Mouse (Mus musculus) regulatory T cell (primary cell): ENCODE measurements around the gene Ddx28.
"Not testable (repeated sequence)": the region's sequence is repeated elsewhere in the genome, so short reads cannot be mapped to it uniquely, and the experiment has no call there.

Source experiments
- in situ Hi-C: fragments of 300-600 bp; cut with MboI, MseI; formaldehyde crosslinking; loops from one replicate; pipeline ENCODE4 v1.15.1; 2025; ENCODE audit warnings: high pct_unique_total_duplicates

Ddx28 gene

DNA sequence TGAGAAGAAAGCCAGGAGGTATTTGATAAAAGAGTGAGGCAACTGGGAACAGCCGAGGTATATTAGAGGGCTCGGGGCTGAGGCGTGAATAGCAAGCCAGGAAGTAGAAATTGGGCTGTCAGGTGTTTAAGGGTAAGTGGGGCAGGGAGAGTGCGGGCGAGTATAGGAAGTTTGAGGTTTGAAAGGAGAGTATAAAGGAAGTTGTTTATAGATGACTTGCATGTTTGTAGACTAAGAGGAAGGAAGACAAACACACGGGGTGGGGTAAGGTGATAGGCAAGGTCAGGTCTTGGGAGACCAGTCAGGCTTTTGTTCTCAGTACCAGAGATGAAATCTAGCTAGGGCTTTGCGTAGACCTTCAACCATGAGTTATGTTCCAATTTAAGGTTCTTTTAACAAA is 5.4 kb upstream of the Ddx28 start:
- in situ Hi-C loops, result no loop called here

- in situ Hi-C loops, result no loop called here
These were observed 4.6 kb upstream of the Ddx28 start for GRCm38 (mm10) chr8:106016284-106016683.

GRCm38 (mm10) chr8:106012203-106012602 is 521 bp upstream of the Ddx28 start:
- in situ Hi-C loops, result not testable (repeated sequence)

DNA sequence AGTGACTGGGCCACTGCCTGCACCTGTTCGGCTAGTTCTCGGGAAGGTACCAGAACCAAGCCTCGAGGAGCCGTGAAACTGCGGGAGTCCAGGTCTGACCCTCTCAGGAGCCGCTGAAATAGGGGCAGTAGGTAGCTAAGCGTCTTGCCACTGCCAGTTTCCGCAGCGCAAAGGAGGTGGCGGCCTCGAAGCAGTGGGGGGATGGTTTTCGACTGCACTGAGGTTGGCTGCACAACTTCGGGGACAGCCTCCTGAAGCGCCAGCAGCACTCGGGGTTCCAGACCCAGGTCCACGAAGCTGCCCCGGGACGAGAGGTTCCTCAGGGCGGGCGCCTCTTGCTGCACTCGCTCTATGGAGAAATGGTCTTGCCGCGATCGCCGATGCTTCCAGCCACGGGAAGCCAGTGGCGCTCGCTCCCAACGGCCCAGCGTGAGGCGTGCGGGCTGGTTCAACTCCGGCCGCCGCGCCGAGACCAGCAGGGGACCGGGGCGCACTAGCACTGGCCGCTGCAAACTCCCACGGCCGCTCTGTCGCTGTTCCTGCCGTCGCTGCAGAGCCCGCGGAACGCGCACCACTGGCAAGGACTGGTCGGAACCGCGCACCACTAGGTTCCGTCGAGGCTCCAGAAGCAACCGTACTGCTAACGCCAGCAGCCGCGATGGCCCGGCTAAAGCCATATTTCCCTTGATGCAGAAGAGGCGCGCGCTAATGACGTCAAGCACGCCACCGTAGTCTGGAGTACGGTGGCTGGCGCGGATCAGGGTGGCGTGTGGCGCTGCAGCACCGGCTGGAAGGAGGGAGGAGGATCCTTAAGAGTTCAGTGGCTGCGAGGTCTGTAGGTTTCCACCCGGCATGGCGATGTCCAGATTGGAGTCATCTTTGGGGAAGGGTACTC is 687 bp downstream of the Ddx28 start:
- in situ Hi-C loops, result no loop called here

GRCm38 (mm10) chr8:106007891-106008290 is 3.8 kb downstream of the Ddx28 start:
- in situ Hi-C loops, result not testable (repeated sequence)

GRCm38 (mm10) chr8:106007135-106007534 is 4.5 kb downstream of the Ddx28 start:
- in situ Hi-C loops, result no loop called here

DNA sequence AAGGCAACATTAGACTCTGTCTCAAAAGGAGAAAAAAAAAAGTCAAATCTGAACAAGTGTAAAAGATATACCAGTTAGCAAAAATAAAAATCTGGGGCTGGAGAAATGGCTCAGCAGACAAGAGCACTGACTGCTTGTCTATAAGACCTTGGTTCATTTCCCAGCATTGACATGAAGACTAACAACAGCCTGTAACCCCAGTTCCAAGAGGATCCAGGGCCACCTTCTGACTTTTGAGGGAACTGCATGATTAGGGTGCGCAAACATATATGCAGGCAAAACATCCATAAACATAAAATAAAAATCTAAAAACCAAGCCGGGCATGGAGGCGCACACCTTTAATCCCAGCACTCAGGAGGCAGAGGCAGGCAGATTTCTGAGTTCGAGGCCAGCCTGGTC is 5.3 kb downstream of the Ddx28 start:
- in situ Hi-C loops, result no loop called here

- in situ Hi-C loops, result no loop called here
These were observed 5.8 kb downstream of the Ddx28 start, which contains the start of gene Dpep2nb for GRCm38 (mm10) chr8:106005875-106006274. Dpep2nb (minus strand) TSS chr8:106005975.

DNA sequence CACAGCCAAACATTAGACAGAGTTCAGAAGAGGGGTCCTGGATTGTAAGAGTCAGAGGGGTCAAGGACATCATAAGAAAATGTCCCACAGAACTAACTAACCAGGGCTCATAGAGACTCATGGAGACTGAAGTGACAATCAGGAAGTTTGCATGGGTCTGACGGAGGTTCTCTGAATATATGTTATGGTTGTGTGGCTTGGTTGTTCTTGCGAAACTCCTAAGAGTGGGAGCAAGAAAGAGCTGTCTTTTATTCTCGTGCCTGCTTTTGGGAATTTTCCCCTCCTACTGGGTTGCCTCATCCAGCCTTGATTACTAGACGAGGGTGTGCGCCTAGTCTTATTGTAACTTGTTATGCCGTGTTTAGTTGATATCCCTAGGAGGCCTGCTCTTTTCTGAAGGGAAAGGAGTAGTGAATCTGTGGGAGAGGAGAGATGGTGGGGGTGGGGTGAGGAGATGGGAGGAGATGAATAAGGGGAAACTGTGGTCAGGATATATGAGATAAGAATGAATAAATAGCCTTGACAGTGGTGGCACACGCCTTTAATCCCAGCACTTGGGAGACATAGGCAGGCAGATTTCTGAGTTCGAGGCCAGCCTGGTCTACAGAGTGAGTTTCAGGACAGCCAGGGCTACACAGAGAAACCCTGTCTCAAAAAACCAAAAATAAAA is 7.0 kb downstream of the Ddx28 start:
- in situ Hi-C loops, result no loop called here

DNA sequence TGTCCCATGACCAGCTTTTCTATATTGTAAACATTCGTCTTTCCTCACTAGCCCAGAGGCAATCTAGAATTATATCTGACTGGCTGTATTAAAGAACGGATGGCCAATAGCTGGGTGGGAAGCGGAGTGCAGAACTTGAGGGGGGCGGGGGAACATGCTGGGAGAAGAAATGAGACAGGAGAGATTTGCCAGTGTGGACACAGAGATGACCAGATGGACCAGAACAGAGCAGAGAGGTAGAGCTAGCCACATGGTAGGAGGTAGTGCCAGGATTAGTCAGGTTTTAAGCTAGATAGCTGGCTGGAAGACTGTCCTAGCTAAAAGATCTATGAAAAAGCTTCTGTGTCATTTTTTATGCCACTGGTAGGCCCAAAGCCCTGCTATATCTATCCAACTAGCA is 9.8 kb downstream of the Ddx28 start:
- in situ Hi-C loops, result no loop called here

DNA sequence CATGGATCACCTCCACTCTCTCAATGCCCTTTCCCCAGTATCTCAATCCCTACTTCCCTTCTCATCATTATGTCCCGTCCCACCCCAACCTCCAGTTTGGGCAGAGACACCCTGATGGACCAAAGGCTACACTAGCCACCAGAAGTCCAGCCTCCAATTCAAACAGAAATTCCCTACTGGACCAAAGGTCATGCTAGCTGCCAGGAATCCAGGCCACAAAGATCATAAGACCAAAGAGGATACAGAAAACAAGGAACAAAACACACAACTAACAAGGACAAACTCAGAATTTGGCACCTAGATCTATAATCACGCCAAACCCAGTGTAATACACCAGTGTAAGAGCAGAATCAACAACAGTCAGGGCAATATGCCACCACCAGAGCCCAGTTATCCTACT is 12.7 kb downstream of the Ddx28 start:
- in situ Hi-C loops, result no loop called here

DNA sequence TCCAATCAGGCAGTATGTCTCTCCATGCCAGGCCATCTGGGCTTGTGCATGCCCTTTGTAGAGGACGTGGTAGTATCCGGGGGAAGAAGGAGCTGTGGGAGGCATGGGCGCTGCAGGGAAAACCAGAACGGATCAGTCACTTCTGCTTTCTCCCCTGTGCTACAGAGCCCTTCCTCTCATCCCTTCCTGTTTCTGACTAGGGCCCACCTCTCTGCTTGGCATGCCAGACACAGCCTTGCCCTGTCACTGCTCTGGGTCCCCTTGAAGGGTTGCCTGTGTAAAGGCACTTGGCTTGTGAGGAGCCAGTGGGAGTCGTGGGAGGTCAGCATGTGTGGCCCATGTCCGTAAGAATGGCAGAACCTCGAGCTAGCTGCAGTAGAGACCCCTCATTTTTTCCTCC is 15.3 kb downstream of the Ddx28 start:
- in situ Hi-C loops, result no loop called here

GRCm38 (mm10) chr8:105993226-105993625 is 18.5 kb downstream of the Ddx28 start:
- in situ Hi-C loops, result no loop called here

GRCm38 (mm10) chr8:105992499-105992898 is 19.2 kb downstream of the Ddx28 start:
- in situ Hi-C loops, result no loop called here

- in situ Hi-C loops, result no loop called here
These were observed 20.1 kb downstream of the Ddx28 start for GRCm38 (mm10) chr8:105991546-105991945.

DNA sequence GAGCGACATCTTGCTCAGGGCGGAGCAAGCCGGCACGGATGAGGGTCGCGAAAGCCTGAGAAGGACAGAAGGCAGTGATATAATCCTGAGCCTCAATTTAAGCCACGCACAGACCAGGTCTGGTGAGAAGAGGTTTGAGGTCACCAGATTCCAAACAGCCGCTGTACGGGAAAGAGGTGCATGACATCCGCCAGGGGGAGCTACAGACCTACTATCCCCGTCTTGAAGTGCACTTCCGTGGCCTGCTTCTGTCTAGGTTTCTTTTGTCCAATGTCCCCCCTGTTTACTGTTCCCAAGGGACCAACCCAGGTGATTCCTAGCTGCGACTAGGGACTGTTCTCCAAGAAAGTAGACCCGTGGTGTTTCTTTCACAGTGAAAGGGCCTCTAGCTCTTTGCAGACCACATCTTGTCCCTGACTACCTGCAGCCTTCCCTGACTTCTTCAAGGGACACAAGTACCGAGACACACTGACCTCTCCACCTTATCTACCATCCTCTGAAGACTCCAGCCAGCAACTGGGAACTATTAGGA is 20.8 kb downstream of the Ddx28 start, which contains the start of gene Dus2:
TSS of gene Dus2 (plus strand) at position 482 of the 532 bp plus-strand sequence.
- in situ Hi-C loops, result no loop called here

DNA sequence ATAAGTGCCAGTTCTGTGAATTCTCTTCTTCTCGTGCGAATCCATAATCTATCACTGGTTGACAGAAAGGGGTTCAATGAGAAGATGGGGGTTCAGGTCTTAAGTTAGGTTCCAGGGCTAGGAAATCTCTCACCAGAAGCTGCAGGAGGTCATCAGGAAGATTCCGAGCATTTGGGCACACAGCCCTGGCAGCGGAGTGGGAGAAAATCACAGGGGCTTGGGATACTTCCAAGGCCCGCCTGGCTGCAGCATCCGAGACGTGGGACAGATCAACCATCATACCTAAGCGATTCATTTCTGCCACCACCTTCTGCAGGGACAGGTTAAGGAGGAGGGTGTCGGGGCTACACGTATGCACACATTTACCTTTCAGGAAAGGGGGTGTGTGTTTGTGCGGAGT is 23.1 kb downstream of the Ddx28 start:
- in situ Hi-C loops, result loop anchor here (5.0 kb wide), 1 partner anchor 34 kb away; no protein-coding TSS in a partner anchor

DNA sequence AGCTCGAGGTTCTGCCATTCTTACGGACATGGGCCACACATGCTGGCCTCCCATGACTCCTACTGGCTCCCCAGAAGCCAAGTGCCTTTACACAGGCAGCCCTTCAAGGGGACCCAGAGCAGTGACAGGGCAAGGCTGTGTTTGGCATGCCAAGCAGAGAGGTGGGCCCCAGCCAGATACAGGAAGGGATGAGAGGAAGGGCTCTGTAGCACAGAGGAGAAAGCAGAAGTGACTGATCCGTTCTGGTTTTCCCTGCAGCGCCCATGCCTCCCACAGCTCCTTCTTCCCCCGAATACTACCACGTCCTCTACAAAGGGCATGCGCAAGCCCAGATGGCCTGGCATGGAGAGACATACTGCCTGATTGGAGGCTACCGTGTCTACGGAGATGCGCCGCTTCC is 28.3 kb downstream of the Ddx28 start:
- in situ Hi-C loops, result not testable (repeated sequence)

GRCm38 (mm10) chr8:105981146-105981545 is 30.5 kb downstream of the Ddx28 start:
- in situ Hi-C loops, result no loop called here

DNA sequence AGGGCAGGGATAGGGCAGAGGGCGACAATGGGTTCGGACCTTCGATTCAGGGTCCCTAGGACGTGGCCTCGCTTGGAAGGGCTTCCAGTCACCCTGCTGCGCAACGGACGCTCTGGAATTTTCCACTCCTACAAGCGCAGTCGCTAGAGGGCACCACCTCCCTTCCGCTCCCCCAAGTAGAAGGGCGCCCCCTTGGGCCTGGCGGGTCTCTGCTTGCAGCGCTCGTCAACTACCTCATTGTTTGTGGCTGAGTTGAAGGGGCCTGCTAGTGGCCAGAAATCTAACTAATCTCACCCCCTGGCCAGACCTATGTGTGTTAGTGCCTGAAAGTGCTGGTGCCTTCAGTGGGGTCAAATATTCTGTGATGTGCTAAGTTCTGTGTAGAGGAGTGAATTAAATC is 32.4 kb downstream of the Ddx28 start, which contains the start of gene Dpep3:
TSS of gene Dpep3 (minus strand) at position 105 of the 400 bp plus-strand sequence.
- in situ Hi-C loops, result no loop called here

GRCm38 (mm10) chr8:105975363-105975762 is 36.3 kb downstream of the Ddx28 start:
- in situ Hi-C loops, result no loop called here

GRCm38 (mm10) chr8:105971019-105971720 is 40.5 kb downstream of the Ddx28 start:
- in situ Hi-C loops, result no loop called here
